Mouse (Mus musculus) midbrain, embryonic 10.5 days (tissue): ENCODE results near the gene Gm4894. TPM values are rescaled to one million over a fixed set of nuclear protein-coding genes. Genes with fewer than 3 reads are reported as not detected.

Experiments
- DNase-seq: peaks from one replicate; pipeline ENCODE4 v3.0.0-alpha.2; 2017; ENCODE audit warnings: low spot score
- H3K27ac ChIP-seq: fragments of 300-500 bp; sonication (generic); replicated peaks from 2 replicates; pipeline ENCODE4 v1.5.1; 2016; ENCODE audit warnings: mild to moderate bottlenecking
- H3K27me3 ChIP-seq: fragments of 300-500 bp; sonication (generic); 2 replicates; pipeline ENCODE4 v1.6.1; 2016; ENCODE audit warnings: low read depth, mild to moderate bottlenecking; ENCODE audit not compliant: poor library complexity, severe bottlenecking
- H3K36me3 ChIP-seq: fragments of 300-500 bp; sonication (generic); 2 replicates; pipeline ENCODE4 v1.6.1; 2016; ENCODE audit warnings: mild to moderate bottlenecking, moderate library complexity
- H3K4me1 ChIP-seq: fragments of 300-500 bp; sonication (generic); 2 replicates; pipeline ENCODE4 v1.6.1; 2016
- H3K4me3 ChIP-seq: fragments of 300-500 bp; sonication (generic); 2 replicates; pipeline ENCODE4 v1.5.1; 2016; ENCODE audit warnings: mild to moderate bottlenecking, moderate library complexity
- H3K9me3 ChIP-seq: fragments of 300-500 bp; sonication (generic); replicated peaks from 2 replicates; pipeline ENCODE4 v1.6.1; 2016; ENCODE audit warnings: mild to moderate bottlenecking
- WGBS: fragments of 180-500 bp; shearing (Covaris S2); methylation state at CpG from one replicate; pipeline ENCODE4 v1.1.7; 2016; 5-methylcytosine and 5-hydroxymethylcytosine counted together
- polyA plus RNA-seq: library from polyadenylated mRNA; unstranded; fragments of >200 nt; fragmentation: Nextera tagmentation; extraction: Ambion mirVana; gene quantifications from 2 replicates; pipeline ENCODE4 v1.2.1, GENCODE M21; 2016

Gene Gm4894
- polyA plus RNA-seq, result not detected in 2 replicates

DNA sequence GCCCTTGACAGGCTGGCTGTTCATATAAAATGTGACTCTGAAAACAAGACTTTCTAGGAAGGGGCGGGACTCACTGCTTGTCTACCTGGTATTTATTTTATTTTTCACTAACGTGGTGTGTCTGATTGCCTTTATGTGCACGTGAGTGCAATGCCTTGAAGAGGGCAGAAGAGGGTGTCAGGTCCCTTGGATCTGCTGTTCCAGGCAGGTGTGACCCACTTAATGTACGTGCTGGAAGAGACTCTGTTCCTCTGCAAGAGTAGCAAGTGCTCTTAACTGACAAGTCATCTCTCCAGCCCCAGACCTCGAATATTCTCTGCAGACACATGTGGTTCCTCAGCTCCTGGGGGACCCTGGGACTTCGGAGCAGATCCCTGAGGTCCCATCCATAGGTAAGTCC lies at the start of gene Gm4894:
Gm4894 (plus strand) TSS at position 301 of the 400 bp plus-strand sequence.
- Histone ChIP-seq H3K27ac (no peak within 1 kb of the TSS), H3K4me3 (no peak within 1 kb of the TSS), H3K27me3 (no peaks in the 10 kb centered on the region), H3K9me3 (no peaks in the 10 kb centered on the region), H3K4me1 (no peaks in the 10 kb centered on the region), H3K36me3 (no peaks in the 10 kb centered on the region)
- 81% methylated on average over 6 of the region's 6 CpGs for WGBS
- DNase-seq, result no peak

- H3K27ac ChIP-seq, result no peak overlapping the region
- DNase-seq, result no peak
- H3K4me3 ChIP-seq, result no peak overlapping the region
- H3K9me3 ChIP-seq, result no peaks in the 10 kb centered on the region
- H3K36me3 ChIP-seq, result no peaks in the 10 kb centered on the region
- WGBS, result 61% methylated on average over 15 of the region's 15 CpGs
- peaks cover 41% of the 10 kb centered on the region for H3K4me1 ChIP-seq
- no peaks in the 10 kb centered on the region for H3K27me3 ChIP-seq
Observed at GRCm38 (mm10) chr9:49206331-49206730, 44.0 kb upstream of the Gm4894 start.

- Histone ChIP-seq H3K36me3 (no peaks in the 10 kb centered on the region), H3K9me3 (no peaks in the 10 kb centered on the region), H3K4me1 (peaks cover 29% of the 10 kb centered on the region), H3K27me3 (no peaks in the 10 kb centered on the region), H3K4me3 (no peak overlapping the region), H3K27ac (no peak overlapping the region)
- no peak for DNase-seq
- WGBS, result 75% methylated on average over 1 of the region's 1 CpGs
Observed at GRCm38 (mm10) chr9:49211493-49211892, 38.8 kb upstream of the Gm4894 start.

DNA sequence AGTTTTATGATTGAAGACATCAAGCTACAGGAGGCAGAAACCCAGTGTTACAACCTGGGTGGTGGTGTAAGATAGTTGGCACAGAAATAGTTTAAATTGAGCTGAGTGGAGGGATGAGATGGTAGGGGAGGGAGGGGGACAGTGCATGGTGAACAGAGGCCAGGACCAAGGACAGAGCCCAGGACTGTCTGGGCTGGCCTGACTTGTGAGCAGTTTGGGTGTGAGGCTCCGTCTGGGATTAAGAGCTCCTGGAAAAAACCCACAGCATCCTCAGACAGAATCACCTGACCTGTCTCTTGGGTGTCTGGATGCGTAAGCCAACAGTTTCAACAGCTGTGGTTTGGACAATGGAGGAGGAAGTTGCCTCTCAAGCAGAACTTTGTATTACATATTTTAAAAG lies 35.6 kb upstream of the Gm4894 start:
- no peaks in the 10 kb centered on the region for H3K27me3 ChIP-seq
- WGBS, result 38% methylated on average over 2 of the region's 2 CpGs
- no peak overlapping the region for H3K27ac ChIP-seq
- H3K36me3 ChIP-seq, result no peaks in the 10 kb centered on the region
- no peak overlapping the region for H3K4me3 ChIP-seq
- peaks cover 27% of the 10 kb centered on the region for H3K4me1 ChIP-seq
- no peak for DNase-seq
- H3K9me3 ChIP-seq, result no peaks in the 10 kb centered on the region

DNA sequence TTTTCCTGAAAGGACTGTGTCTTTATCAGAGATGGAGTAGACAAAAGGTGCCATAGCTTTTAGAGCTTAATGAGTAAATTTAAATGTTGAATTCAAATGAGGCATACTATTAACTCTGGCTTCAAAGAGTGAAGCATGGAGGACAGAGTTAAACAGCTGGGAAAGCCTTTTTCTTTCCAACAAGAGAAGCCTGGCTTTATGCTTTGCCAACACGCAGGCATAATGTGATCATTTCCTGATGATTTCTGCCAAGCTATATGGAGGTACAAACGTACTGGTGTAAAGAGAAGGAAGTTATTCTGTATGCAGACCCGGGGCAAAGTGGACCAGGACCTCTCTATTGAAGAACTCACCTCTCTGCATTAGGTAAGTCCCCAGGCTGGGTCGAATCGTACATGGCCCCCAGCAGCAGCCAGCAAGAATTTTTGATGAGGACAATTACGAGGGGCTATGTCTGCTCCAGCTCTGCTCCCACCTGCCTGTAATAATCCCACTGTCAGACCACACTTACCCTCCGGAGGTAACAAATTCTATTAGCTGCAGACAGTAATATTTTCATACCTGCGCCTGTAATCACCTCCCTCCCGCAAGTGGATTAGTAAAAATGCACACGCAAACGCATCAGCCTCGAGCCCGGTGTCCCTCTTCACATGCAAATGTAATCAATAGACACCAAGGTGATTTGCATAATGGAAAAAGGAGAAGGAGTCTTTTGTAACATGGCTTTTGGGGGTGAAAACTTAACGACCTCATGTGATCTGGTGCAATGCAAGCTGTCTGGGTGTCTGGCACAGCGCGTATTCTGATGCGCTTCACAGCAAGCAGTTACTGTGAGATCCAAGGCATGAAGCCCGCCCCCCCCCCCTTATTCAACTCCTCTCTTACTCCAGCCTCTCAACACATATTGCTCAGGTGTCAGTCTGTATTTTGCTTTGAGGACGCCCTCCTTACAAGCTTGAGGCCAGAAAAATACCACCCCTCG lies 32.4 kb upstream of the Gm4894 start:
- no peaks in the 10 kb centered on the region for H3K27me3 ChIP-seq
- no peaks in the 10 kb centered on the region for H3K36me3 ChIP-seq
- H3K9me3 ChIP-seq, result no peaks in the 10 kb centered on the region
- no peak overlapping the region for H3K4me3 ChIP-seq
- no peak for DNase-seq
- WGBS, result 87% methylated on average over 20 of the region's 20 CpGs
- H3K4me1 ChIP-seq, result peaks cover 8% of the 10 kb centered on the region; the same call in 1 of the 2 replicates
- no peak overlapping the region for H3K27ac ChIP-seq

DNA sequence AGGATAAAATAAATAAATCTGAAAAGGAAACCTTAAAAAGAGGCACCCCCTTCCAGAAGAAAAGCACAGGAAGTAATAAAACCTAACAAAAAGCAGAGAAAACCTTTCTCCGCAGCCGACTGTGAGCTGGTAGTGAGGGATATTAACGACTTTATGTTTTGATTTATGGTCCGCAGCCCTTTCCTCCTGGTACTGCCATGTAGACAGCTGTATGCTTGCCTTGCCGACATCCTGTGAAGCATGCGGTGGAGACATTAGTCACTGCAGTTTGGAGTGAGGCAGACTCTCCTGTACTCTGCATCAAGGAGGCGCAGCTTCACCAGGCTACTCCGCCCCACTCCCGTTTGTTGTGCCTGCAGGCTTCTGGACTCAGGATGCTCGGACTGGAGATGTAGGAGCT lies 25.8 kb upstream of the Gm4894 start:
- Histone ChIP-seq H3K27me3 (no peaks in the 10 kb centered on the region), H3K27ac (no peak overlapping the region), H3K4me1 (no peaks in the 10 kb centered on the region), H3K36me3 (no peaks in the 10 kb centered on the region), H3K4me3 (no peak overlapping the region), H3K9me3 (no peaks in the 10 kb centered on the region)
- 84% methylated on average over 10 of the region's 10 CpGs for WGBS
- no peak for DNase-seq

DNA sequence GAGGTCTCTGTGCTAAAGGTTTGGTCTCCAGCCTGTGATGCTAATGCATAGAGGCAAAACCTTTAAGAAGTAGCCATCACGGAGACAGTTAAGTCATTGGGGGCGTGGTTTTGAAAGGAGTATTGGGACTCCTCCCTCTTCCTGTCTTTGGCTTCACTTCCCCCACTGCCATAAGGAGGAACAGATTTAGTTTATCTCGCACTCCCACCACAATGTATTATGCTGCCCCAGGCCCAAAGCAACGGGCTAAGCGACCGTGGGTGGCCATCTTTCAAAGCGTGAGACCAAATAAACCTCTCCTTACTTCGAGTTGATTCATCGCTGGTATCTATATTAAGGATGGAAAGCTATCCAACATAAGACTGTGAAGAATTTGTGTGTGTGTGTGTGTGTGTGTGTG lies 22.9 kb upstream of the Gm4894 start:
- Histone ChIP-seq H3K27me3 (no peaks in the 10 kb centered on the region), H3K36me3 (no peaks in the 10 kb centered on the region), H3K4me1 (no peaks in the 10 kb centered on the region), H3K9me3 (no peaks in the 10 kb centered on the region), H3K27ac (no peak overlapping the region), H3K4me3 (no peak overlapping the region)
- no peak for DNase-seq
- 89% methylated on average over 9 of the region's 9 CpGs for WGBS

- Histone ChIP-seq H3K4me3 (no peak overlapping the region), H3K27ac (no peak overlapping the region), H3K9me3 (no peaks in the 10 kb centered on the region), H3K27me3 (no peaks in the 10 kb centered on the region), H3K4me1 (no peaks in the 10 kb centered on the region), H3K36me3 (no peaks in the 10 kb centered on the region)
- 90% methylated on average over 2 of the region's 2 CpGs for WGBS
- DNase-seq, result no peak
Observed at GRCm38 (mm10) chr9:49229054-49229453, 21.3 kb upstream of the Gm4894 start.

DNA sequence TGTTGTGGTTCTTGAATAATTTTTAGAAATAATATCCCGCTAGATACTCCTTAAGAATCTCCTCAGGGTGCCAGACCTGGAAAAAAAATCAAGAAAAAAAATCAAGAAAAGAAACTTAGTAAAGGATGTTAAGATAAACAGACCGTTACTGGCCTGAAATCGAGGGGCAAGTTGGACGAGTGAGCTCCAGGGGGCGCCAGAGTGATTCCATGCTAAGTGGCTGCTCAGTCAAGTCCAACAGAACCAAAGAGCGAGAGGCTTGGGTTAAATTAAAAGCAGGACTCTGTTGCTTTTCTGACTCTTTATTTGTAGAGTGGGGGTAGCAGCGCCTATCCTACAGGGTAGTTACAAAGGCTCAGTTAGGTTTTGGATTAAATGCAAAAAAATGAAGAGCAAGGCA lies 3.5 kb upstream of the Gm4894 start:
- peaks cover 9% of the 10 kb centered on the region for H3K4me1 ChIP-seq
- 31% methylated on average over 7 of the region's 7 CpGs for WGBS
- no peak overlapping the region for H3K4me3 ChIP-seq
- no peak overlapping the region for H3K27ac ChIP-seq
- H3K27me3 ChIP-seq, result no peaks in the 10 kb centered on the region
- DNase-seq, result peak; percentile 23
- no peaks in the 10 kb centered on the region for H3K36me3 ChIP-seq
- H3K9me3 ChIP-seq, result no peaks in the 10 kb centered on the region

DNA sequence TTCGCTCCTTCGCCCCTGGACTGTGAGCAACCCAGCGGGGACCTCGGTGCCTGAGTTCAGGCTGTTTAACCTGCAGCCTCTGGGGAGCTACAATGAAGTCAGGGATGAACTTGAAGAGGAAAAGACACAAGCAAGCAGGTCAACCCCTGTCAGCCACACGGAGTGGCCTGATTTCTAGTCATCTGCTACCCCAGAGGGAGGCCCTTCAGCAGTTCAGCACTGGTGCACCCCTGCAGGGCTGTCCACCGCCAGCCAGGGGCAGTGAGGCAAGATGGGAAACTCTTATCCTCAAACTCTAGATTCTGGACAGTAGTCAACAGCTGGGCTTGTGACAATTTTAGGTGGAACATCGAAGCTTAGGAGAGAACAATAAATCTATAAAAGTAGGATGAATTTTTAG lies 18.6 kb downstream of the Gm4894 start:
- 79% methylated on average over 7 of the region's 7 CpGs for WGBS
- Histone ChIP-seq H3K9me3 (no peaks in the 10 kb centered on the region), H3K27me3 (no peaks in the 10 kb centered on the region), H3K36me3 (no peaks in the 10 kb centered on the region), H3K4me1 (peaks cover 11% of the 10 kb centered on the region), H3K4me3 (no peak overlapping the region), H3K27ac (no peak overlapping the region)
- no peak for DNase-seq

- WGBS, result 54% methylated on average over 7 of the region's 7 CpGs
- DNase-seq, result no peak
- no peak overlapping the region for H3K27ac ChIP-seq
- H3K27me3 ChIP-seq, result no peaks in the 10 kb centered on the region
- peaks cover 11% of the 10 kb centered on the region for H3K4me1 ChIP-seq
- no peak overlapping the region for H3K4me3 ChIP-seq
- no peaks in the 10 kb centered on the region for H3K9me3 ChIP-seq
- H3K36me3 ChIP-seq, result no peaks in the 10 kb centered on the region
Observed at GRCm38 (mm10) chr9:49273566-49273965, 23.2 kb downstream of the Gm4894 start.

- WGBS, result 82% methylated on average over 4 of the region's 4 CpGs
- Histone ChIP-seq H3K36me3 (no peaks in the 10 kb centered on the region), H3K9me3 (no peaks in the 10 kb centered on the region), H3K27me3 (no peaks in the 10 kb centered on the region), H3K4me1 (peaks cover 9% of the 10 kb centered on the region; the same call in 1 of the 2 replicates), H3K4me3 (no peak overlapping the region), H3K27ac (no peak overlapping the region)
- no peak for DNase-seq
Observed at GRCm38 (mm10) chr9:49275976-49276375, 25.6 kb downstream of the Gm4894 start.

DNA sequence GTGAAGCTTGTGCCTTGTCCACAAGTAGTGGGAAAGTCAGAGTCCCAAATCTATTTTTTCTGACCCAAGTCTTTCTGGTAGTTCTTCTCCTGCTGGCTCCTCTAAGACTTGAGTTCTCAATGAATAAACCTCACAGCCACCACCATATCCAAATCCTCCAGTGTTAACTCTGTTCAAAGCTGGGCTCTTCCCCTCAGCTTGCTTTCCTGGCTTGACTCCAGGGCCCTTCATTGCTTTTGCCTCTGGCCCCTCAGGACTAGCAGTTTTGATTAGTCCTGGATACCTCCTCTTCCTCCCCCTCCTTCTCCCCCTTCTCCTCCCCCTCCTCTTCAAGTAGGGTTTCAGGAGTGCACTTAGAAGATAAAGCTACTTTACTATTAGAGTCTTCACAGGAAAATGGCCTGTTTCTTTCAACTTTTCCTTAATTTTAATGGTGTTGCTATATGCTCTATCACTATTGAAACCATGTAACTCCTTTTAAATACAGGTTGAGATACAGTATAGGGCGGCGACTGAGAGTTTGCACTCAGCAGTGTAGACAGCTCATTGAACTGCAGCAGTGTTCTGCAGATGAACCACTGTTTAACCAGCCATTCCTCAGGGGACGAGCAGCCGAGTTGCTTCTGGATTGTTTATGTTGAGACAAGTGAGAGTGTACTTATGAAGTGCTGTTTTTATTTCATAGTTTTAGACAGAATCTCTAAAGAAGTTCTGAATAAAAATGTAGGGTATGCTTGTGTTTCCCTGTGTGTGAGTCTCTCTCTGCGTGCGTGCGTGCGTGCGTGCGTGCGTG lies 26.4 kb downstream of the Gm4894 start:
- Histone ChIP-seq H3K27ac (no peak overlapping the region), H3K9me3 (no peaks in the 10 kb centered on the region), H3K36me3 (no peaks in the 10 kb centered on the region), H3K27me3 (no peaks in the 10 kb centered on the region), H3K4me3 (no peak overlapping the region), H3K4me1 (peaks cover 9% of the 10 kb centered on the region; the same call in 1 of the 2 replicates)
- DNase-seq, result no peak
- WGBS, result 90% methylated on average over 11 of the region's 11 CpGs
